ENCODE assay signal across 9 mouse cellular contexts in genomic region chr9:106531833-106532232, GRCm38 (mm10). TPM values are rescaled to one million over a fixed set of nuclear protein-coding genes. Genes with fewer than 3 reads are reported as not detected.
DNase-seq lines count a peak whose midpoint lies in the region; ATAC-seq and TF ChIP-seq lines count a peak whose summit lies in the region.
"Had no signal": no experiment of that assay in that cellular context is flagged by ENCODE, and none has a peak within 500 bp of the region (broad histone marks: within the 10 kb centered on the region; RNA-seq: fewer than 3 reads in every experiment).

No protein-coding gene starts in this region.

- H3K9ac ChIP-seq in forebrain, postnatal 0 days = no peak overlapping the region
- no peak overlapping the region for H3K9ac ChIP-seq in forebrain, embryonic 12.5 days
- H3K9ac ChIP-seq in midbrain, embryonic 14.5 days (replicated peaks; ENCODE audit: low read length) = no peak overlapping the region
- no peak overlapping the region for H3K9ac ChIP-seq in midbrain, embryonic 15.5 days
- H3K9ac ChIP-seq: lung, embryonic 15.5 days had no signal

- no peak overlapping the region for H3K4me2 ChIP-seq in forebrain, postnatal 0 days (ENCODE audit: low read depth)
- H3K4me2 ChIP-seq in forebrain, embryonic 12.5 days = no peak overlapping the region
- no peak overlapping the region for H3K4me2 ChIP-seq in midbrain, embryonic 14.5 days (ENCODE audit: low read length)
- no peak overlapping the region for H3K4me2 ChIP-seq in midbrain, embryonic 15.5 days
- H3K4me2 ChIP-seq: lung, embryonic 15.5 days had no signal

- ATAC-seq in forebrain, postnatal 0 days = peak; percentile 68
- no peak for ATAC-seq in forebrain, embryonic 12.5 days (ENCODE audit: low FRiP score)
- no peak for ATAC-seq in midbrain, embryonic 14.5 days (ENCODE audit: low FRiP score, low TSS enrichment)
- no peak for ATAC-seq in midbrain, embryonic 15.5 days (replicated peaks)

- DNase-seq in forebrain, postnatal 0 days = peak; percentile 58
- peak; percentile 69 for DNase-seq in midbrain, embryonic 14.5 days
- peak; percentile 2 for DNase-seq in brain, embryonic 18.5 days (ENCODE audit: low read depth, low spot score)
- peak; percentile 17 to 34 for DNase-seq in layer of hippocampus, postnatal 10 days (ENCODE audit: low spot score in 2 of 2)
- peak; percentile 39 for DNase-seq in retina, postnatal 7 days (ENCODE audit: low read depth, low spot score)
- DNase-seq in urinary bladder, adult 2 months (ENCODE audit: low spot score) = no peak

- WGBS in forebrain, postnatal 0 days = 28% methylated on average over 3 of the region's 3 CpGs
- WGBS in forebrain, embryonic 12.5 days = 37% methylated on average over 3 of the region's 3 CpGs
- WGBS in midbrain, embryonic 14.5 days = 27% methylated on average over 3 of the region's 3 CpGs
- WGBS in midbrain, embryonic 15.5 days = 35% methylated on average over 3 of the region's 3 CpGs

- TF ChIP-seq CTCF in forebrain, postnatal 0 days (IDR thresholded peaks at IDR 0.05; ENCODE audit: low read depth) = peak; percentile 92

- H3K27ac ChIP-seq in forebrain, postnatal 0 days (ENCODE audit: low read depth, low read length) = no peak overlapping the region
- no peak overlapping the region for H3K27ac ChIP-seq in forebrain, embryonic 12.5 days
- no peak overlapping the region for H3K27ac ChIP-seq in midbrain, embryonic 14.5 days (replicated peaks; ENCODE audit: low read depth, low read length)
- H3K27ac ChIP-seq in midbrain, embryonic 15.5 days = no peak overlapping the region
- H3K27ac ChIP-seq: lung, embryonic 15.5 days had no signal

- H3K9me3 ChIP-seq in forebrain, postnatal 0 days (ENCODE audit: low read length) = no peaks in the 10 kb centered on the region
- no peaks in the 10 kb centered on the region for H3K9me3 ChIP-seq in forebrain, embryonic 12.5 days
- H3K9me3 ChIP-seq in midbrain, embryonic 14.5 days (ENCODE audit: control insufficient read depth, low read length) = no peaks in the 10 kb centered on the region
- no peaks in the 10 kb centered on the region for H3K9me3 ChIP-seq in midbrain, embryonic 15.5 days
- H3K9me3 ChIP-seq: lung, embryonic 15.5 days had no signal

- no peaks in the 10 kb centered on the region for H3K4me1 ChIP-seq in forebrain, postnatal 0 days (ENCODE audit: insufficient read depth)
- no peaks in the 10 kb centered on the region for H3K4me1 ChIP-seq in forebrain, embryonic 12.5 days
- no peaks in the 10 kb centered on the region for H3K4me1 ChIP-seq in midbrain, embryonic 14.5 days (ENCODE audit: control insufficient read depth, insufficient read depth, low read length)
- H3K4me1 ChIP-seq in midbrain, embryonic 15.5 days = no peaks in the 10 kb centered on the region
- H3K4me1 ChIP-seq: lung, embryonic 15.5 days had no signal

- no peaks in the 10 kb centered on the region for H3K27me3 ChIP-seq in forebrain, postnatal 0 days (ENCODE audit: insufficient read depth, low read length)
- peaks cover 3% of the 10 kb centered on the region; the same call in 1 of the 2 replicates for H3K27me3 ChIP-seq in forebrain, embryonic 12.5 days
- no peaks in the 10 kb centered on the region for H3K27me3 ChIP-seq in midbrain, embryonic 14.5 days (ENCODE audit: control insufficient read depth, insufficient read depth, low read length)
- no peaks in the 10 kb centered on the region for H3K27me3 ChIP-seq in midbrain, embryonic 15.5 days (replicated peaks)
- H3K27me3 ChIP-seq: lung, embryonic 15.5 days had no signal

- no peak overlapping the region for H3K4me3 ChIP-seq in forebrain, postnatal 0 days (ENCODE audit: low read depth, low read length)
- no peak overlapping the region for H3K4me3 ChIP-seq in forebrain, embryonic 12.5 days (replicated peaks)
- no peak overlapping the region for H3K4me3 ChIP-seq in midbrain, embryonic 14.5 days (replicated peaks; ENCODE audit: low read depth, low read length)
- H3K4me3 ChIP-seq in midbrain, embryonic 15.5 days = no peak overlapping the region
- H3K4me3 ChIP-seq: lung, embryonic 15.5 days had no signal

- H3K36me3 ChIP-seq in forebrain, postnatal 0 days (ENCODE audit: insufficient read depth) = no peaks in the 10 kb centered on the region
- no peaks in the 10 kb centered on the region for H3K36me3 ChIP-seq in forebrain, embryonic 12.5 days (replicated peaks)
- H3K36me3 ChIP-seq in midbrain, embryonic 14.5 days (ENCODE audit: control insufficient read depth, insufficient read depth, low read length) = no peaks in the 10 kb centered on the region
- no peaks in the 10 kb centered on the region for H3K36me3 ChIP-seq in midbrain, embryonic 15.5 days (replicated peaks)
- H3K36me3 ChIP-seq: lung, embryonic 15.5 days had no signal

RNA-seq across cellular contexts. Expression of gene Iqcf5, which starts 17.5 kb away (rescaled TPM):
- not detected in 2 replicates for total RNA-seq in forebrain, postnatal 0 days (2014; rRNA removed)
- 0.41 TPM in 1 of 2 replicates, not detected in the other for polyA plus RNA-seq in forebrain, postnatal 0 days (2015; fragmentation: Nextera tagmentation; extraction: Ambion mirVana)
- polyA plus RNA-seq in forebrain, embryonic 12.5 days (2016; fragmentation: Nextera tagmentation; extraction: Ambion mirVana) = not detected in 2 replicates
- polyA plus RNA-seq in midbrain, embryonic 14.5 days (2014; fragmentation: Nextera tagmentation; extraction: Ambion mirVana) = not detected in 2 replicates
- polyA plus RNA-seq in midbrain, embryonic 15.5 days (2015; fragmentation: Nextera tagmentation; extraction: Ambion mirVana) = not detected in 2 replicates
- 1 to 10 TPM in 1 of 2 experiments, not detected in 1; 1.5 TPM for total RNA-seq in layer of hippocampus, postnatal 10 days (2021)
- polyA plus RNA-seq in urinary bladder, adult 2 months (2012; rRNA removed) = not detected in 2 replicates
- polyA plus RNA-seq: lung, embryonic 15.5 days had no signal

RNA-seq across cellular contexts. Expression of gene Iqcf3, which starts 29.6 kb away (rescaled TPM):
- not detected in 2 replicates for total RNA-seq in forebrain, postnatal 0 days (2014; rRNA removed)
- not detected in 2 replicates for polyA plus RNA-seq in forebrain, postnatal 0 days (2015; fragmentation: Nextera tagmentation; extraction: Ambion mirVana)
- not detected in 2 replicates for polyA plus RNA-seq in forebrain, embryonic 12.5 days (2016; fragmentation: Nextera tagmentation; extraction: Ambion mirVana)
- polyA plus RNA-seq in midbrain, embryonic 14.5 days (2014; fragmentation: Nextera tagmentation; extraction: Ambion mirVana) = not detected in 2 replicates
- not detected in 2 replicates for polyA plus RNA-seq in midbrain, embryonic 15.5 days (2015; fragmentation: Nextera tagmentation; extraction: Ambion mirVana)
- total RNA-seq in layer of hippocampus, postnatal 10 days (2021) = not detected
- polyA plus RNA-seq in urinary bladder, adult 2 months (2012; rRNA removed) = not detected in 2 replicates
- polyA plus RNA-seq: lung, embryonic 15.5 days had no signal

RNA-seq across cellular contexts. Expression of gene Iqcf1, which starts 32.1 kb away (rescaled TPM):
- total RNA-seq in forebrain, postnatal 0 days (2014; rRNA removed) = not detected in 2 replicates
- polyA plus RNA-seq in forebrain, postnatal 0 days (2015; fragmentation: Nextera tagmentation; extraction: Ambion mirVana) = not detected in 2 replicates
- polyA plus RNA-seq in forebrain, embryonic 12.5 days (2016; fragmentation: Nextera tagmentation; extraction: Ambion mirVana) = not detected in 2 replicates
- not detected in 2 replicates for polyA plus RNA-seq in midbrain, embryonic 14.5 days (2014; fragmentation: Nextera tagmentation; extraction: Ambion mirVana)
- polyA plus RNA-seq in midbrain, embryonic 15.5 days (2015; fragmentation: Nextera tagmentation; extraction: Ambion mirVana) = not detected in 2 replicates
- total RNA-seq in layer of hippocampus, postnatal 10 days (2021) = not detected
- polyA plus RNA-seq in urinary bladder, adult 2 months (2012; rRNA removed) = not detected in 2 replicates
- polyA plus RNA-seq: lung, embryonic 15.5 days had no signal

RNA-seq across cellular contexts. Expression of gene Iqcf4, which starts 39.0 kb away (rescaled TPM):
- total RNA-seq in forebrain, postnatal 0 days (2014; rRNA removed) = not detected in 2 replicates
- not detected in 2 replicates for polyA plus RNA-seq in forebrain, postnatal 0 days (2015; fragmentation: Nextera tagmentation; extraction: Ambion mirVana)
- polyA plus RNA-seq in forebrain, embryonic 12.5 days (2016; fragmentation: Nextera tagmentation; extraction: Ambion mirVana) = not detected in 2 replicates
- polyA plus RNA-seq in midbrain, embryonic 14.5 days (2014; fragmentation: Nextera tagmentation; extraction: Ambion mirVana) = not detected in 2 replicates
- polyA plus RNA-seq in midbrain, embryonic 15.5 days (2015; fragmentation: Nextera tagmentation; extraction: Ambion mirVana) = not detected in 2 replicates
- not detected for total RNA-seq in layer of hippocampus, postnatal 10 days (2021)
- polyA plus RNA-seq in urinary bladder, adult 2 months (2012; rRNA removed) = not detected in 2 replicates
- polyA plus RNA-seq: lung, embryonic 15.5 days had no signal

RNA-seq across cellular contexts. Expression of gene Parp3, which starts 55.1 kb away (rescaled TPM):
- 2.2 and 6.2 TPM in 2 replicates for total RNA-seq in forebrain, postnatal 0 days (2014; rRNA removed)
- polyA plus RNA-seq in forebrain, postnatal 0 days (2015; fragmentation: Nextera tagmentation; extraction: Ambion mirVana) = 1.4 and 1.7 TPM in 2 replicates
- polyA plus RNA-seq in forebrain, embryonic 12.5 days (2016; fragmentation: Nextera tagmentation; extraction: Ambion mirVana) = 0.83 and 1.3 TPM in 2 replicates
- 0.28 and 0.76 TPM in 2 replicates for polyA plus RNA-seq in midbrain, embryonic 14.5 days (2014; fragmentation: Nextera tagmentation; extraction: Ambion mirVana)
- 1.4 and 1.5 TPM in 2 replicates for polyA plus RNA-seq in midbrain, embryonic 15.5 days (2015; fragmentation: Nextera tagmentation; extraction: Ambion mirVana)
- 1 to 10 TPM; 2.4 to 2.8 TPM for total RNA-seq in layer of hippocampus, postnatal 10 days (2021)
- polyA plus RNA-seq in urinary bladder, adult 2 months (2012; rRNA removed) = 70.2 and 82.3 TPM in 2 replicates
